Mouse (Mus musculus) hindbrain, embryonic 15.5 days (tissue): Measurements from ENCODE around the gene Trmt61a. TPM values are rescaled to one million over a fixed set of nuclear protein-coding genes. Genes with fewer than 3 reads are reported as not detected.

Experiments used
- ATAC-seq: fragments of 200-750 bp; cut with Nextera tagmentation; 2 replicates; pipeline ENCODE4 v1.8.0; 2017; ENCODE audit warnings: low read depth, moderate number of reproducible peaks, moderate TSS enrichment; ENCODE audit not compliant: low FRiP score
- H3K27ac ChIP-seq: fragments of 300-500 bp; sonication (generic); replicated peaks from 2 replicates; pipeline ENCODE4 v1.5.1; 2015; ENCODE audit warnings: mild to moderate bottlenecking, inconsistent platforms
- H3K27me3 ChIP-seq: fragments of 300-500 bp; sonication (generic); 2 replicates; pipeline ENCODE4 v1.6.1; 2015; ENCODE audit warnings: control low read depth, inconsistent platforms
- H3K36me3 ChIP-seq: fragments of 300-500 bp; sonication (generic); 2 replicates; pipeline ENCODE4 v1.6.1; 2015; ENCODE audit warnings: control low read depth, inconsistent platforms
- H3K4me1 ChIP-seq: fragments of 300-500 bp; sonication (generic); replicated peaks from 2 replicates; pipeline ENCODE4 v1.6.1; 2015; ENCODE audit warnings: control low read depth, inconsistent platforms
- H3K4me2 ChIP-seq: fragments of 300-500 bp; sonication (generic); 2 replicates; pipeline ENCODE4 v1.6.1; 2015; ENCODE audit warnings: moderate library complexity, mild to moderate bottlenecking, inconsistent platforms
- H3K4me3 ChIP-seq: fragments of 300-500 bp; sonication (generic); 2 replicates; pipeline ENCODE4 v1.5.1; 2015; ENCODE audit warnings: mild to moderate bottlenecking, inconsistent platforms
- H3K9ac ChIP-seq: fragments of 300-500 bp; sonication (generic); 2 replicates; pipeline ENCODE4 v1.6.1; 2015; ENCODE audit warnings: inconsistent platforms
- H3K9me3 ChIP-seq: fragments of 300-500 bp; sonication (generic); 2 replicates; pipeline ENCODE4 v1.6.1; 2016; ENCODE audit warnings: control low read depth, inconsistent platforms
- WGBS: fragments of 180-500 bp; shearing (Covaris S2); methylation state at CpG from one replicate; pipeline ENCODE4 v1.1.7; 2015; 5-methylcytosine and 5-hydroxymethylcytosine counted together
- polyA plus RNA-seq: library from polyadenylated mRNA; unstranded; fragments of >200 nt; fragmentation: Nextera tagmentation; extraction: Ambion mirVana; gene quantifications from 2 replicates; pipeline ENCODE4 v1.2.1, GENCODE M21; 2015

Trmt61a gene
- polyA plus RNA-seq, 1 experiment from 2014 or later, result 11.5 TPM

- no peak for ATAC-seq
- 88% methylated on average over 6 of the region's 6 CpGs for whole genome bisulfite sequencing
- Histone ChIP-seq H3K4me1 (peaks cover 30% of the 10 kb centered on the region), H3K9me3 (no peaks in the 10 kb centered on the region), H3K27me3 (no peaks in the 10 kb centered on the region), H3K4me2 (no peak overlapping the region), H3K4me3 (no peak overlapping the region), H3K9ac (no peak overlapping the region), H3K27ac (no peak overlapping the region), H3K36me3 (no peaks in the 10 kb centered on the region)
Measured at GRCm38 (mm10) chr12:111675797-111676580, 1.9 kb upstream of the Trmt61a start.

GRCm38 (mm10) chr12:111677421-111677820 is 484 bp upstream of the Trmt61a start:
- peak; percentile 28 for ATAC-seq
- Histone ChIP-seq H3K36me3 (peaks cover 2% of the 10 kb centered on the region; the same call in 1 of the 2 replicates), H3K9ac (peak overlapping the region; percentile 76), H3K4me1 (peaks cover 28% of the 10 kb centered on the region), H3K27me3 (no peaks in the 10 kb centered on the region), H3K27ac (peak overlapping the region; percentile 93), H3K4me3 (peak overlapping the region; percentile 74), H3K4me2 (peak overlapping the region; percentile 93), H3K9me3 (no peaks in the 10 kb centered on the region)
- WGBS, result 12% methylated on average over 5 of the region's 5 CpGs

- H3K4me2 ChIP-seq, result peak overlapping the region; percentile 93
- 10% methylated on average over 13 of the region's 13 CpGs for WGBS
- H3K27me3 ChIP-seq, result no peaks in the 10 kb centered on the region
- H3K9ac ChIP-seq, result peak overlapping the region; percentile 76
- H3K4me1 ChIP-seq, result peaks cover 22% of the 10 kb centered on the region
- H3K9me3 ChIP-seq, result no peaks in the 10 kb centered on the region
- no peak for ATAC-seq
- H3K36me3 ChIP-seq, result peaks cover 5% of the 10 kb centered on the region; the same call in 1 of the 2 replicates
- peak overlapping the region; percentile 74 for H3K4me3 ChIP-seq
- no peak overlapping the region for H3K27ac ChIP-seq
Measured at GRCm38 (mm10) chr12:111678670-111678933, 697 bp downstream of the Trmt61a start.

- peak overlapping the region; percentile 93 for H3K4me2 ChIP-seq
- H3K27me3 ChIP-seq, result no peaks in the 10 kb centered on the region
- peak overlapping the region; percentile 74 for H3K4me3 ChIP-seq
- 0 out of 2 replicates have a peak overlapping the region, but pooled peaks have one; percentile 76 for H3K9ac ChIP-seq
- H3K9me3 ChIP-seq, result no peaks in the 10 kb centered on the region
- no peak for ATAC-seq
- H3K27ac ChIP-seq, result no peak overlapping the region
- 66% methylated on average over 7 of the region's 7 CpGs for WGBS
- peaks cover 7% of the 10 kb centered on the region; the same call in 1 of the 2 replicates for H3K36me3 ChIP-seq
- H3K4me1 ChIP-seq, result peaks cover 22% of the 10 kb centered on the region
Measured at GRCm38 (mm10) chr12:111678997-111679396, 1.1 kb downstream of the Trmt61a start.

- Histone ChIP-seq H3K9me3 (no peaks in the 10 kb centered on the region), H3K36me3 (peaks cover 8% of the 10 kb centered on the region; the same call in 1 of the 2 replicates), H3K27me3 (no peaks in the 10 kb centered on the region), H3K4me3 (no peak overlapping the region), H3K4me1 (peaks cover 22% of the 10 kb centered on the region), H3K4me2 (no peak overlapping the region), H3K9ac (no peak overlapping the region), H3K27ac (no peak overlapping the region)
- WGBS, result 96% methylated on average over 13 of the region's 13 CpGs
- no peak for ATAC-seq
Measured at GRCm38 (mm10) chr12:111680661-111681060, 2.8 kb downstream of the Trmt61a start.

GRCm38 (mm10) chr12:111681305-111681704 is 3.4 kb downstream of the Trmt61a start:
- Histone ChIP-seq H3K4me1 (peaks cover 23% of the 10 kb centered on the region), H3K27ac (no peak overlapping the region), H3K27me3 (no peaks in the 10 kb centered on the region), H3K36me3 (peaks cover 8% of the 10 kb centered on the region; the same call in 1 of the 2 replicates), H3K9ac (no peak overlapping the region), H3K4me3 (no peak overlapping the region), H3K4me2 (no peak overlapping the region), H3K9me3 (no peaks in the 10 kb centered on the region)
- ATAC-seq, result no peak
- 81% methylated on average over 8 of the region's 8 CpGs for WGBS

GRCm38 (mm10) chr12:111682003-111682402 is 4.1 kb downstream of the Trmt61a start:
- peaks cover 8% of the 10 kb centered on the region; the same call in 1 of the 2 replicates for H3K36me3 ChIP-seq
- H3K27ac ChIP-seq, result no peak overlapping the region
- H3K4me3 ChIP-seq, result no peak overlapping the region
- ATAC-seq, result no peak
- 77% methylated on average over 5 of the region's 5 CpGs for WGBS
- no peaks in the 10 kb centered on the region for H3K9me3 ChIP-seq
- H3K27me3 ChIP-seq, result no peaks in the 10 kb centered on the region
- no peak overlapping the region for H3K9ac ChIP-seq
- H3K4me2 ChIP-seq, result no peak overlapping the region
- H3K4me1 ChIP-seq, result peaks cover 29% of the 10 kb centered on the region

GRCm38 (mm10) chr12:111682806-111683205 is 4.9 kb downstream of the Trmt61a start:
- H3K9ac ChIP-seq, result no peak overlapping the region
- 68% methylated on average over 5 of the region's 5 CpGs for WGBS
- H3K36me3 ChIP-seq, result peaks cover 8% of the 10 kb centered on the region; the same call in 1 of the 2 replicates
- no peaks in the 10 kb centered on the region for H3K27me3 ChIP-seq
- ATAC-seq, result no peak
- H3K9me3 ChIP-seq, result no peaks in the 10 kb centered on the region
- no peak overlapping the region for H3K4me2 ChIP-seq
- no peak overlapping the region for H3K27ac ChIP-seq
- peaks cover 30% of the 10 kb centered on the region for H3K4me1 ChIP-seq
- H3K4me3 ChIP-seq, result no peak overlapping the region

- whole genome bisulfite sequencing, result 77% methylated on average over 4 of the region's 4 CpGs
- Histone ChIP-seq H3K4me1 (peaks cover 34% of the 10 kb centered on the region), H3K27me3 (no peaks in the 10 kb centered on the region), H3K9me3 (no peaks in the 10 kb centered on the region), H3K4me3 (no peak overlapping the region), H3K27ac (peak overlapping the region; percentile 90), H3K9ac (no peak overlapping the region), H3K36me3 (peaks cover 8% of the 10 kb centered on the region; the same call in 1 of the 2 replicates), H3K4me2 (no peak overlapping the region)
- ATAC-seq, result no peak
Measured at GRCm38 (mm10) chr12:111686390-111686789, 8.5 kb downstream of the Trmt61a start.

GRCm38 (mm10) chr12:111687350-111688068 is 9.6 kb downstream of the Trmt61a start:
- H3K4me2 ChIP-seq, result peak overlapping the region; percentile 19; the same call in 1 of the 2 replicates
- ATAC-seq, result peak; percentile 78
- H3K27me3 ChIP-seq, result no peaks in the 10 kb centered on the region
- no peaks in the 10 kb centered on the region for H3K9me3 ChIP-seq
- H3K4me1 ChIP-seq, result peaks cover 45% of the 10 kb centered on the region
- H3K9ac ChIP-seq, result no peak overlapping the region
- H3K36me3 ChIP-seq, result peaks cover 6% of the 10 kb centered on the region; the same call in 1 of the 2 replicates
- 8% methylated on average over 14 of the region's 14 CpGs for WGBS
- H3K27ac ChIP-seq, result peak overlapping the region; percentile 90
- no peak overlapping the region for H3K4me3 ChIP-seq

GRCm38 (mm10) chr12:111688069-111688428 is 10.1 kb downstream of the Trmt61a start:
- no peaks in the 10 kb centered on the region for H3K9me3 ChIP-seq
- no peak for ATAC-seq

GRCm38 (mm10) chr12:111689426-111689825 is 11.5 kb downstream of the Trmt61a start:
- Histone ChIP-seq H3K36me3 (no peaks in the 10 kb centered on the region), H3K9ac (no peak overlapping the region), H3K4me3 (no peak overlapping the region), H3K27me3 (no peaks in the 10 kb centered on the region), H3K4me1 (peaks cover 65% of the 10 kb centered on the region), H3K4me2 (no peak overlapping the region), H3K27ac (no peak overlapping the region), H3K9me3 (no peaks in the 10 kb centered on the region)
- 79% methylated on average over 11 of the region's 11 CpGs for WGBS
- no peak for ATAC-seq

More at GRCm38 (mm10) chr12:111688069-111688428, 10.1 kb downstream of the Trmt61a start:
- H3K27ac ChIP-seq, result peak overlapping the region; percentile 90
- peaks cover 51% of the 10 kb centered on the region for H3K4me1 ChIP-seq
- no peak overlapping the region for H3K9ac ChIP-seq
- 44% methylated on average over 2 of the region's 2 CpGs for WGBS
- H3K4me3 ChIP-seq, result no peak overlapping the region
- H3K4me2 ChIP-seq, result peak overlapping the region; percentile 19; the same call in 1 of the 2 replicates
- no peaks in the 10 kb centered on the region for H3K27me3 ChIP-seq
- H3K36me3 ChIP-seq, result 0 out of 2 replicates have a peak, but pooled peaks cover 3% of the 10 kb centered on the region
